Mouse (Mus musculus) T-cell, adult 2 months (primary cell): ENCODE data around the gene 1700001J03Rik.
A peak's percentile ranks its signal among the peaks of the same experiment; 100 is the strongest.
"Not testable (repeated sequence)": the region's sequence is repeated elsewhere in the genome, so short reads cannot be mapped to it uniquely, and the experiment has no call there.

ENCODE experiments used
- DNase-seq: peaks from one replicate; pipeline ENCODE4 v3.0.0; 2022; ENCODE audit warnings: low spot score

1700001J03Rik gene

GRCm38 (mm10) chr5:146188144-146188543 lies 3.0 kb upstream of the 1700001J03Rik start:
- no peak for DNase-seq

- peak; percentile 43 for DNase-seq
These were observed 2.3 kb upstream of the 1700001J03Rik start for GRCm38 (mm10) chr5:146187441-146187840.

GRCm38 (mm10) chr5:146172744-146173143 lies 12.4 kb downstream of the 1700001J03Rik start:
- not testable (repeated sequence) for DNase-seq

GRCm38 (mm10) chr5:146170621-146171020 lies 14.5 kb downstream of the 1700001J03Rik start, which contains the start of gene Gm6309:
Gm6309 (minus strand) TSS chr5:146170721.
- DNase-seq = not testable (repeated sequence)

GRCm38 (mm10) chr5:146160439-146160838 lies 24.7 kb downstream of the 1700001J03Rik start, which contains the start of gene Gm5565:
Gm5565 (minus strand) TSS chr5:146160539.
- not testable (repeated sequence) for DNase-seq

GRCm38 (mm10) chr5:146158326-146158725 lies 26.8 kb downstream of the 1700001J03Rik start:
- DNase-seq = not testable (repeated sequence)

- no peak for DNase-seq
These were observed 34.6 kb downstream of the 1700001J03Rik start for GRCm38 (mm10) chr5:146150454-146150853.

- no peak for DNase-seq
These were observed 37.2 kb downstream of the 1700001J03Rik start for GRCm38 (mm10) chr5:146147903-146148302.
